Mouse (Mus musculus) C2C12 (cell line): ENCODE measurements at regions not wholly inside any gene's neighbourhood (a gene's known extent, or its start where the extent isn't known, plus 50 kb on each side); places are given as distances from the start of the nearest gene placed in this dataset.

Source experiments
- H3K27me3 ChIP-seq: one replicate; pipeline ENCODE4 v1.6.1; 2011; ENCODE audit not compliant: control insufficient read depth, insufficient read depth, insufficient read length
- H3K36me3 ChIP-seq: one replicate; pipeline ENCODE4 v1.6.1; 2011; ENCODE audit not compliant: control insufficient read depth, insufficient read depth
- H3K4me3 ChIP-seq: one replicate; pipeline ENCODE4 v1.5.1; 2011; ENCODE audit warnings: mild to moderate bottlenecking, control low read depth; ENCODE audit not compliant: poor library complexity, insufficient read depth, severe bottlenecking
- H3K79me2 ChIP-seq: one replicate; pipeline ENCODE4 v1.6.1; 2011; ENCODE audit not compliant: control insufficient read depth, insufficient read depth
- H3K79me3 ChIP-seq: one replicate; pipeline ENCODE4 v1.6.1; 2011; ENCODE audit warnings: low read depth, control low read depth
- H3ac ChIP-seq: one replicate; pipeline ENCODE3; 2011; ENCODE audit warnings: low read depth; ENCODE audit not compliant: control insufficient read depth, insufficient read length
- CEBPB ChIP-seq: IDR thresholded peaks from one replicate; pipeline ENCODE4 v1.6.1; 2011; ENCODE audit warnings: low read depth, mild to moderate bottlenecking, control low read depth, moderate library complexity
- CTCF ChIP-seq: IDR thresholded peaks from one replicate; pipeline ENCODE4 v1.5.1; 2011; ENCODE audit not compliant: control insufficient read depth, insufficient read depth, insufficient read length
- FOSL1 ChIP-seq: IDR thresholded peaks from one replicate; pipeline ENCODE4 v1.8.0; 2011; ENCODE audit warnings: mild to moderate bottlenecking, low read length; ENCODE audit not compliant: poor library complexity, insufficient read depth, severe bottlenecking
- MAX ChIP-seq: IDR thresholded peaks from one replicate; pipeline ENCODE4 v1.6.1; 2011; ENCODE audit warnings: mild to moderate bottlenecking, control low read depth
- MYOD1 ChIP-seq: IDR thresholded peaks from one replicate; pipeline ENCODE4 v1.6.1; 2011; ENCODE audit warnings: low read depth; ENCODE audit not compliant: control insufficient read depth, insufficient read length
- MYOG ChIP-seq: IDR thresholded peaks from one replicate; pipeline ENCODE4 v1.6.1; 2011; ENCODE audit not compliant: control insufficient read depth, insufficient read length; ENCODE audit errors: extremely low read depth
- USF1 ChIP-seq: IDR thresholded peaks from one replicate; pipeline ENCODE4 v1.6.1; 2011; ENCODE audit warnings: low read depth, mild to moderate bottlenecking, control low read depth, moderate library complexity

DNA sequence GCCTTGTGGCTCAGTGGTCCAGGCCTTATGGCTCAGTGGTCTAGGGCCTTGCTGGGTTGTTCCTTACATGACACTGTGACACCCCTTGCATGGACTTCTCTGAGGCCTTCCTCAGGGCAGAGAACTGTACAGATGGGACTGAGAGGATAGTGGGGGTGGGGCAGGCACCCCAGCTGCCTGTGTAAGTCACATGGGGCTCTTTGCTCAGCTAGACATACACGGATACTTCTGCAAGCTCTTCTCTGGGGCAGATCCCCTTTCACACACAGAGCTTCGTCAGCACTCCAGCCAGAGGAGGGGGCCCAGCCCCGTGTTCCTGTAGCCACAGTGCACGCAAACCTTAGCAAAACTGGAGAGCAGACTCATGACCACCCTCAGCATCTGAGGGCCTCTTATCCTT lies 87.9 kb upstream of the Tpm1 start:
- H3K79me3 ChIP-seq: no peaks in the 10 kb centered on the region
- no peaks in the 10 kb centered on the region for H3K79me2 ChIP-seq
- peak overlapping the region; percentile 14 for H3ac ChIP-seq
- no peaks in the 10 kb centered on the region for H3K27me3 ChIP-seq
- TF ChIP-seq USF1 (peak; percentile 55), MAX (no peak)
- no peaks in the 10 kb centered on the region for H3K36me3 ChIP-seq
- no peak overlapping the region for H3K4me3 ChIP-seq

- Histone ChIP-seq H3K27me3 (no peaks in the 10 kb centered on the region), H3K79me2 (no peaks in the 10 kb centered on the region), H3K4me3 (no peak overlapping the region), H3K36me3 (no peaks in the 10 kb centered on the region), H3ac (no peak overlapping the region), H3K79me3 (no peaks in the 10 kb centered on the region)
- no peak for TF ChIP-seq MAX
- TF ChIP-seq MYOD1: no peak
- TF ChIP-seq USF1: no peak
- no peak for TF ChIP-seq MYOG
- TF ChIP-seq CTCF: no peak
- no peak for TF ChIP-seq CEBPB
- no peak for TF ChIP-seq FOSL1
These were observed 87.0 kb upstream of the Tpm1 start for GRCm38 (mm10) chr9:67136166-67136565.

- Histone ChIP-seq H3K79me2 (no peaks in the 10 kb centered on the region), H3K27me3 (no peaks in the 10 kb centered on the region), H3K36me3 (no peaks in the 10 kb centered on the region), H3K4me3 (no peak overlapping the region), H3ac (no peak overlapping the region), H3K79me3 (no peaks in the 10 kb centered on the region)
- no peak for TF ChIP-seq MYOG
- no peak for TF ChIP-seq MYOD1
- no peak for TF ChIP-seq MAX
- no peak for TF ChIP-seq FOSL1
- no peak for TF ChIP-seq USF1
- TF ChIP-seq CTCF: no peak
- TF ChIP-seq CEBPB: no peak
These were observed 85.2 kb upstream of the Tpm1 start for GRCm38 (mm10) chr9:67134378-67134777.

DNA sequence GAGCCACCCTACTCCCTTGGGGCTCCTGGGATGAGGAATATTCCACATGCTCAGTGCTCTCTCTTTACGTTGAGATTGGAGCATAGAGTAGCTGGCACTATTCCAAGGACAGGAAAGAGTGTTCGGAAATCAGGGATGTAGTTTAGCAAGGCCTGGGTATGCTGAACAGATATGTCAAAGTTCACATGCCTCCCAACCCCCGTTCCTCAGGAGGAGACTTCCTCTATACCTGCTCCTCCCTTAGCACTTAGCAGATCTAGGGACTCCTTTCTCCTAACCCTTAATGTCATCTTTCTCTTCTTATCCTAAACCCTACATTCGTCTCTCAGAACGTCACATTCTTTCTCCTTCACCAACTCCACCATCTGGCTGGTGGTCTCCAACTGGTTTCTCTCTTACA lies 83.2 kb upstream of the Tpm1 start:
- Histone ChIP-seq H3K27me3 (no peaks in the 10 kb centered on the region), H3K79me3 (no peaks in the 10 kb centered on the region), H3K4me3 (no peak overlapping the region), H3K79me2 (no peaks in the 10 kb centered on the region), H3ac (no peak overlapping the region), H3K36me3 (no peaks in the 10 kb centered on the region)
- TF ChIP-seq CTCF (no peak), MAX (no peak), FOSL1 (no peak), MYOG (no peak), USF1 (no peak), CEBPB (no peak), MYOD1 (no peak)

- H3K4me3 ChIP-seq: no peak overlapping the region
- TF ChIP-seq MAX (no peak), MYOD1 (no peak), FOSL1 (no peak), CTCF (no peak), MYOG (no peak), CEBPB (no peak), USF1 (no peak)
- no peaks in the 10 kb centered on the region for H3K79me2 ChIP-seq
- H3K36me3 ChIP-seq: no peaks in the 10 kb centered on the region
- H3K79me3 ChIP-seq: no peaks in the 10 kb centered on the region
- H3K27me3 ChIP-seq: no peaks in the 10 kb centered on the region
- H3ac ChIP-seq: no peak overlapping the region
These were observed 81.7 kb upstream of the Tpm1 start for GRCm38 (mm10) chr9:67130730-67131440.

DNA sequence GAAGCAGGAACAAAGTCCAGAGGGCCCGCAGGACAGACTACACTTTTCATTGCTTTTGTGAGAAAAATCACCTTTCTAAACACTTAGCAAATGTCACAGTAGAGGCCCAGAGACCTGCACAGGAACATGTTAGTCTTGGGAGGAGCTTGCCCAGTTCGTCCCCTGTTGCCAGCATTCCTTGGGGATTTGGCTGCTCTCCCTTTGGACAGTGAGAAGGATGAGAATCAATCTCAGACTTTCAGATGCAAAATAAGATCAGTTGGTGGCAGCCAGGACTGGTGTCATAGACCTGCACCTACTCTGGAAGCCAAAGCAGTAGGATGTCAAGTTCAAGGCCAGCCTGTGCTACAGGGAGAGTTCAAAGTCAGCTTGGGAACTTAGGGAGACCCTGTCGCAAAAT lies 80.7 kb upstream of the Tpm1 start:
- H3ac ChIP-seq: no peak overlapping the region
- H3K27me3 ChIP-seq: no peaks in the 10 kb centered on the region
- H3K79me2 ChIP-seq: no peaks in the 10 kb centered on the region
- H3K79me3 ChIP-seq: no peaks in the 10 kb centered on the region
- no peak for TF ChIP-seq FOSL1
- no peak for TF ChIP-seq CTCF
- TF ChIP-seq USF1: no peak
- no peak for TF ChIP-seq MYOD1
- TF ChIP-seq MYOG: no peak
- TF ChIP-seq CEBPB: no peak
- no peak for TF ChIP-seq MAX
- H3K4me3 ChIP-seq: no peak overlapping the region
- H3K36me3 ChIP-seq: no peaks in the 10 kb centered on the region
